Mouse (Mus musculus): ENCODE results near the gene Plaa. TPM values are rescaled to one million over a fixed set of nuclear protein-coding genes. Genes with fewer than 3 reads are reported as not detected.

The Plaa gene
- polyA plus RNA-seq, 1 experiment from 2014 or later: 79.5 TPM

GRCm38 (mm10) chr4:94523321-94523720 lies 79.7 kb downstream of the Plaa start:
- DNase-seq: peak; percentile 64
- no peak for ATAC-seq (ENCODE audit: low FRiP score, low TSS enrichment)
- Histone ChIP-seq H3K27me3 (ENCODE audit: control insufficient read depth, insufficient read depth, low read length) (no peaks in the 10 kb centered on the region), H3K4me3 (replicated peaks; ENCODE audit: low read depth, low read length) (no peak overlapping the region), H3K4me1 (ENCODE audit: control insufficient read depth, insufficient read depth, low read length) (no peaks in the 10 kb centered on the region), H3K4me2 (ENCODE audit: low read length) (no peak overlapping the region), H3K9ac (replicated peaks; ENCODE audit: low read length) (no peak overlapping the region), H3K9me3 (ENCODE audit: control insufficient read depth, low read length) (no peaks in the 10 kb centered on the region), H3K36me3 (ENCODE audit: control insufficient read depth, insufficient read depth, low read length) (no peaks in the 10 kb centered on the region), H3K27ac (replicated peaks; ENCODE audit: low read depth, low read length) (no peak overlapping the region)

- Histone ChIP-seq H3K36me3 (ENCODE audit: control insufficient read depth, insufficient read depth, low read length) (no peaks in the 10 kb centered on the region), H3K4me1 (ENCODE audit: control insufficient read depth, insufficient read depth, low read length) (no peaks in the 10 kb centered on the region), H3K4me3 (replicated peaks; ENCODE audit: low read depth, low read length) (no peak overlapping the region), H3K27me3 (ENCODE audit: control insufficient read depth, insufficient read depth, low read length) (no peaks in the 10 kb centered on the region), H3K9ac (replicated peaks; ENCODE audit: low read length) (no peak overlapping the region), H3K4me2 (ENCODE audit: low read length) (no peak overlapping the region), H3K9me3 (ENCODE audit: control insufficient read depth, low read length) (no peaks in the 10 kb centered on the region), H3K27ac (replicated peaks; ENCODE audit: low read depth, low read length) (no peak overlapping the region)
- peak; percentile 89 for DNase-seq
- WGBS: 66% methylated on average over 4 of the region's 4 CpGs
- ATAC-seq (ENCODE audit: low FRiP score, low TSS enrichment): 0 out of 2 replicates have a peak, but pooled peaks have one; percentile 46
Observed at GRCm38 (mm10) chr4:94517631-94518030, 85.4 kb downstream of the Plaa start.

Other genes starting within 250 kb of the Plaa start
- 0.63 TPM in 1 of 2 replicates, not detected in the other for gene Gm10306, start 46.7 kb downstream of the Plaa start, polyA plus RNA-seq (2014; fragmentation: Nextera tagmentation; extraction: Ambion mirVana)
- 22.8 and 24.1 TPM in 2 replicates for gene Caap1, start 46.4 kb downstream of the Plaa start, polyA plus RNA-seq (2014; fragmentation: Nextera tagmentation; extraction: Ambion mirVana)
- gene Ift74, start 11.2 kb upstream of the Plaa start, polyA plus RNA-seq (2014; fragmentation: Nextera tagmentation; extraction: Ambion mirVana): 27.8 and 32.2 TPM in 2 replicates
- gene Lrrc19, start 46.9 kb upstream of the Plaa start, polyA plus RNA-seq (2014; fragmentation: Nextera tagmentation; extraction: Ambion mirVana): 0.29 and 0.45 TPM in 2 replicates
- gene Tek, start 136.0 kb upstream of the Plaa start, polyA plus RNA-seq (2014; fragmentation: Nextera tagmentation; extraction: Ambion mirVana): 4.2 and 9.3 TPM in 2 replicates

Measured in midbrain, embryonic 14.5 days (tissue).